Mouse (Mus musculus) lung, adult 2 months (tissue): ENCODE results near the gene Olfr476.

Source experiments
- CTCF ChIP-seq: fragments of 200-500 bp; IDR thresholded peaks from 2 replicates; pipeline ENCODE4 v1.5.1; 2011; ENCODE audit warnings: mild to moderate bottlenecking, low read length, control low read depth; ENCODE audit not compliant: insufficient read depth
- POLR2A ChIP-seq: fragments of 200-500 bp; IDR thresholded peaks from 2 replicates; pipeline ENCODE4 v1.6.1; 2011; ENCODE audit warnings: low read depth, mild to moderate bottlenecking, control low read depth, low read length, borderline replicate concordance; ENCODE audit errors: extremely low read depth

DNA sequence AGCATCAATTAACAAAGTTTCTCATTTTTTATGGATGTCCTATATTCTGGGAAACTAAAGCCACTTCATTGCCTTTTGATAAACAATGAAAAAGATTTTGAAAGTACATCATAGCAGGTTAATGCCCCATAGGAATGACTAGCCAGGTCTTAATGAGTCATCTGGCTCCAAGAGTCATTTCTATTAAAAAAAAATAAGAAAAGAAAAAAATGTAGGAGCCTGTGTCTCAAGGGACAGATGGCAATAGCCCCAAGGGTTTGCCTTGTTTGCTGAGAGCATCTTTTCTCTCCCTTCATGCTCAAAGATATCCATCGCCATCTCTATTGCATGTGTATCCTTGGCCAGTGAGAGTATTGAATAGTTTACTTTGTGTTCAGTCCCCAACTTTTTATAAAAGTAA lies 34.5 kb upstream of the Olfr476 start, which contains the start of gene Olfr473:
- no peak for TF ChIP-seq CTCF
- TF ChIP-seq POLR2A: no peak
